ENCODE assay signal across 8 mouse cellular contexts in genomic region chr8:123406786-123407185, GRCm38 (mm10). TPM values are rescaled to one million over a fixed set of nuclear protein-coding genes. Genes with fewer than 3 reads are reported as not detected.
DNase-seq lines count a peak whose midpoint lies in the region; ATAC-seq lines count a peak whose summit lies in the region.

TSS of gene Mc1r (plus strand) at chr8:123407107.

- no peak within 1 kb of the TSS for H3K27ac ChIP-seq in heart, embryonic 10.5 days
- 0 out of 2 replicates have a peak within 1 kb of the TSS, but pooled peaks have one; percentile 13 for H3K27ac ChIP-seq in midbrain, embryonic 15.5 days

- ATAC-seq in midbrain, embryonic 15.5 days (replicated peaks), result no peak

- H3K36me3 ChIP-seq in heart, embryonic 10.5 days, result peaks cover 17% of the 10 kb centered on the region
- peaks cover 10% of the 10 kb centered on the region for H3K36me3 ChIP-seq in midbrain, embryonic 15.5 days (replicated peaks)

- intact Hi-C loops in heart, postnatal 14 days (cut with DNase I), result no loop called here
- intact Hi-C loops in left cerebral cortex, postnatal 25 days (cut with DNase I), result no loop called here

- H3K4me1 ChIP-seq in heart, embryonic 10.5 days, result peaks cover 62% of the 10 kb centered on the region
- H3K4me1 ChIP-seq in midbrain, embryonic 15.5 days, result peaks cover 27% of the 10 kb centered on the region

- peaks cover 45% of the 10 kb centered on the region for H3K27me3 ChIP-seq in heart, embryonic 10.5 days (ENCODE audit: insufficient read depth, poor library complexity, severe bottlenecking)
- H3K27me3 ChIP-seq in midbrain, embryonic 15.5 days (replicated peaks), result no peaks in the 10 kb centered on the region

- H3K9me3 ChIP-seq in heart, embryonic 10.5 days, result no peaks in the 10 kb centered on the region
- H3K9me3 ChIP-seq in midbrain, embryonic 15.5 days, result no peaks in the 10 kb centered on the region

- DNase-seq in heart, adult 18-20 months, result peak; percentile 36 to 63
- no peak for DNase-seq in heart, embryonic 10.5 days (ENCODE audit: low spot score)
- DNase-seq in R1 (ENCODE audit: low read depth, low spot score), result peak; percentile 80
- peak; percentile 66 to 82 for DNase-seq in cerebellum, postnatal 4 days (ENCODE audit: low spot score in 2 of 2)
- DNase-seq in heart, postnatal 14 days, result peak; percentile 52 to 76
- DNase-seq in left cerebral cortex, postnatal 25 days (ENCODE audit: low spot score in 2 of 2), result peak; percentile 71 to 80
- peak; percentile 60 to 80 for DNase-seq in spleen, postnatal 10 days (ENCODE audit: low spot score in 2 of 2)

- H3K9ac ChIP-seq in midbrain, embryonic 15.5 days, result no peak within 1 kb of the TSS

- no peak within 1 kb of the TSS for H3K4me3 ChIP-seq in heart, embryonic 10.5 days
- H3K4me3 ChIP-seq in midbrain, embryonic 15.5 days, result no peak within 1 kb of the TSS

- no peak within 1 kb of the TSS for H3K4me2 ChIP-seq in midbrain, embryonic 15.5 days

- WGBS in heart, embryonic 10.5 days, result 9% methylated on average over 4 of the region's 4 CpGs
- 4% methylated on average over 4 of the region's 4 CpGs for WGBS in midbrain, embryonic 15.5 days

RNA-seq across cellular contexts. Expression of gene Mc1r, which starts in this region (rescaled TPM):
- total RNA-seq in heart, adult 18-20 months (2021), result not detected
- polyA plus RNA-seq in heart, embryonic 10.5 days (2016; fragmentation: Nextera tagmentation; extraction: Ambion mirVana), result not detected in 2 replicates
- total RNA-seq in heart, postnatal 14 days (2021), result not detected
- total RNA-seq in left cerebral cortex, postnatal 25 days (2021), result under 1 TPM in 1 of 2 experiments, not detected in 1; 0.09 TPM
- 0.10 and 0.17 TPM in 2 replicates for polyA plus RNA-seq in midbrain, embryonic 15.5 days (2015; fragmentation: Nextera tagmentation; extraction: Ambion mirVana)

Comparison
In these comparisons a context has a peak if more than half of its experiments do, and no peak if none do; other contexts are left out.
1. Peak in DNase-seq in heart, adult 18-20 months; RNA of the gene not detected or under 1 TPM.
2. Peak in DNase-seq in heart, postnatal 14 days; RNA of the gene not detected or under 1 TPM.
3. Peak in DNase-seq in left cerebral cortex, postnatal 25 days; RNA of the gene not detected or under 1 TPM.